Mouse (Mus musculus): Measurements from ENCODE around the gene Tmem33.

Tmem33 gene

DNA sequence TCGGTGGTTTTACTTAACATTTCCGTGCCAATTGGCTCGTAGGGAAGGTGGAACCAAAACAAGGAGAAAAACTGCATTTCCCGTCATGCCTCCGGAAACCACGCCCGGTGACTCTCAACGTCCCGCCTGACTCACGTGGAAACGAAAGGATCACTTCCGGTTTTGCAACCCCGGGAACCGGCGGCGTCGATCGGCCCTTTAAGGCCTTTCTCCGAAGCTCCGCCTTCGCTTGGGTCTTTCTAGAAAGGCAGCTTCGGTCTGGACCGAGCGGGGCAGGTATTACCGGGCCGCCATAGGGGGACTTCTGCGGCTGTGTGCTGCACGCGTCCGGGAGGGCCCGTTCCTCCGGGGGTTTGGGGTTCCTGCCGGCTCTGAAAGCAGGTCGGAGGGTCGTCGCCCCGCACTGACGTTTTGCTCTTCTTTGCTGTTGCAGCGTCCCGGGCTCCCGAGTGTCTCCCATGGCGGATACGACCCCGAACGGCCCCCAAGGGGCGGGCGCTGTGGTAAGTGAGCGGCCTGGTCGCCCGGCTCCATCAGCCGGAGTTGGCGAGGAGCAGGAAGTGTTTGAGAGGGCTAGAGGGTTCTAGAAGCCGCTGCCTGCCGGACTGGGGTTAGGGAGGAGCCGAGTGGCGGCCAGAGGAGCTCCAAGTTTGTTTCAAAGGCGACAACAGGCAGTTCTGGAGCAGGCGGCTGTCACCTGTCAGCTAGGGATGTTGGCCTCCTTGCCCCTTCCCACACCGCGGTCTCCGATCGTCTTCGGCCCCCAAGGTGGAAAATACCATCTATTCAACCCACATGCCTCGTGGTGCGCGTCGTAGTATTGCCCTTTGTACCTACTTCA, at the start of gene Tmem33:
Gene Tmem33, plus strand, starts transcription at position 35 of the 841 bp plus-strand sequence.
- in situ Hi-C loops (cut with MboI, MseI) = no loop called here

DNA sequence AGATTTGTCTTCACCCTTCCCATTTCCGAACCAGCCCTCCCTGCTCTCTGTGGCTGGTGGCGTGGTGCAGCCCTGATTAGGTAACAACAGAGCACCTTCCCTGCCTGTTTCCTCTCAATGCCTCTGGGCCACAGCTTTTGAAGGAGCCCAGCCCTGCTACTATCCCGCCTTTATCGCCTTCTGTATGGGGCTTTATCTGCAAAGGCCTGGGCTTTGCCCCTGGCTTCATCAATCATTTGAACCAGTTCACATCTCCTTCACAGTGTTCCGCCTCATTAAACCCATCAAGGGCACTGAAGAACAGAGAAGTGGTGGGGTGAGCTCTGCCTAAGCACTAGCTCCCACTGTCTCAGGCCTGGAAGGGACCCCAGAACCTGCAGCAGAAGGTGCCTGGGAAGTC, 47.2 kb upstream of the Tmem33 start:
- in situ Hi-C loops (cut with MboI, MseI) = no loop called here

GRCm38 (mm10) chr5:67215121-67216030, 45.0 kb upstream of the Tmem33 start:
- in situ Hi-C loops (cut with MboI, MseI) = no loop called here

- in situ Hi-C loops (cut with MboI, MseI) = no loop called here
These were observed 44.2 kb upstream of the Tmem33 start for GRCm38 (mm10) chr5:67216031-67216778.

DNA sequence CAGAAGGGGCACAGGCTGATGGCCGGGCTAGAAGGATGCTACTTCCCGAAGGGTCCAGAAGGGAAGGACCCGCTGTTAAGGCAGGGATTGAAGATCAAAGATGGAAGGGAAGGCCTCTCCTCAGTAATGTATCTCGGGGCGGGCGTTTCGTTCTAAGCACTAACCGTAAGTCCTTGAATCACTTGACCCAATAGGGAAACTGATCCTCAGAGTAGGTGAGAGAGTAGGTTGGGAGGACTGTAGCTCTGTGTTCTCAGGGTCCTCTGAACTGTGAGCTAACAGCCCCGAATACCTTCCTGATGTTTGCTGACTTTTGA, 43.6 kb upstream of the Tmem33 start:
- in situ Hi-C loops (cut with MboI, MseI) = no loop called here

DNA sequence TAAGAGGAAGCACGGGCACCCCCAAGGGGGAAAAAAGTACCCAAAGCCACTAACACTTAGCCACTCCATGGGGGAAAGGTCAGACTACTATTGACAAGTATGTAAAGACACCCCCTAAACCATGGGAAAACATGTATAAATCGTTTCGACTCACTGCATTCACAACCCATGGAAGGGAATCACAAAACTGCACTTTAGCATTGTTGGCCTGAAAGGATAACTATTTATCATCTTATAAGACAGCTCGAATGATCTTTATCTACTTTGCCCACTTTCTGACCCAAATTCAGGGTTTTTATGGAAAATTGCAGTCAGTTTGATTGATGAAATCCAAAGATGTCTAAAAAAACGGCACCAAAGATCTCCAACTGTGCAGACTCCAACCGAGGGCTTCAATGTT, 38.5 kb upstream of the Tmem33 start:
- in situ Hi-C loops (cut with MboI, MseI) = no loop called here

- in situ Hi-C loops (cut with MboI, MseI) = no loop called here
These were observed 37.6 kb upstream of the Tmem33 start for GRCm38 (mm10) chr5:67222440-67223390.

- in situ Hi-C loops (cut with MboI, MseI) = no loop called here
These were observed 36.8 kb upstream of the Tmem33 start for GRCm38 (mm10) chr5:67223391-67224121.

GRCm38 (mm10) chr5:67224122-67224502, 36.3 kb upstream of the Tmem33 start:
- in situ Hi-C loops (cut with MboI, MseI) = no loop called here

GRCm38 (mm10) chr5:67225758-67226157, 34.6 kb upstream of the Tmem33 start:
- in situ Hi-C loops (cut with MboI, MseI) = no loop called here

- in situ Hi-C loops (cut with MboI, MseI) = no loop called here
These were observed 33.1 kb upstream of the Tmem33 start for GRCm38 (mm10) chr5:67227261-67227660.

DNA sequence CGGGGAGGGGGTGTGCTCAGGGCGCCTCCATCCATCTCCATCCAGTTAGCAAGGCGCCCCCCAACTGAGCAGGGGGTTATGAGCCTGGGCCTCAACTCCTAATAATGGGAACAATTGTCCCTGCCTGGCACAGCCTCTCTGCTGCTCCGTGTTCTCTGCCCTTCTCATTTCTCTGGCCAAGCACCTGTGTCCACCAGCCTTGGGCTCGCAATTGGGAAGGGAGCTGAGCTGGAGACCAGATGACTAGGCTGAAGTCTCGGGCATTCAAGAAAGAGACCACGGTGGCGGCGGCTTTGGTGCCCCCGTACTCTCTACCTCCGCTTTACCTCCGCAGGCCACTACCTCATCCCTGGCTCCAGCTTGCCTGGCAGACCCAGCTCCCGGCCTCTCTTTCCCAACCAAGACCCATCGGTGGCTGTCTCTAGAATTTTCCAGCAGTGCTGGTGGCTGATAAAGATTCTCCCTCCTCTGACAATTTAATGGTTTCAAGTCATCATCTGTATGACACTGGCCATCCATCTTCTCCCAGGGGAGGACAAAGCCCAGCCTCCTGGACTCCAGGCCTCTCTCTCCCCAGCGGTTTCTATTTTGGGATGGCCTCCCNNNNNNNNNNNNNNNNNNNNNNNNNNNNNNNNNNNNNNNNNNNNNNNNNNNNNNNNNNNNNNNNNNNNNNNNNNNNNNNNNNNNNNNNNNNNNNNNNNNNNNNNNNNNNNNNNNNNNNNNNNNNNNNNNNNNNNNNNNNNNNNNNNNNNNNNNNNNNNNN, 32.5 kb upstream of the Tmem33 start:
- in situ Hi-C loops (cut with MboI, MseI) = no loop called here

DNA sequence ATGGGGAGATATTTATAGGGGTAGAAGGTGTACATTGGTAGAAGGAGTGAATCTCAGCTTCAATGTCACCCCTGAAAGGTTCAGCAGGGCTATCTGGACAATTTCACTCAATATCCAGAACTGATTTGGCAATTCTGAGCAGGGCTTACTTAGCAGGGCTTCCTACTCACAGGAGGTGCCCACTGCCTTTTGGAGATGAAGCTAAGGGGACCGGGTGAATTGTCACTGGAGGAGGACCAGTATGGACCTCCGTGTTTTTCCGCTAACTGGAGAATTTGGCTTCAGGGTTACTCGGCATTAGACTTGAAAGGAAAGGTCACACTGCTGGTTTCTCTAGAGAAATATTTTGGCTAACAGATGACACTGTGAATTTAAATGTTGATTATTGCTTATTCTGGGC, 25.7 kb upstream of the Tmem33 start:
- in situ Hi-C loops (cut with MboI, MseI) = loop anchor here (5.0 kb wide), 1 partner anchor 187 kb away; no protein-coding TSS in a partner anchor

- in situ Hi-C loops (cut with MboI, MseI) = loop anchor here in 1 of 2 experiments (5.0 kb wide), 1 partner anchor 188 kb away; no protein-coding TSS in a partner anchor
These were observed 24.9 kb upstream of the Tmem33 start for GRCm38 (mm10) chr5:67235462-67235861.

DNA sequence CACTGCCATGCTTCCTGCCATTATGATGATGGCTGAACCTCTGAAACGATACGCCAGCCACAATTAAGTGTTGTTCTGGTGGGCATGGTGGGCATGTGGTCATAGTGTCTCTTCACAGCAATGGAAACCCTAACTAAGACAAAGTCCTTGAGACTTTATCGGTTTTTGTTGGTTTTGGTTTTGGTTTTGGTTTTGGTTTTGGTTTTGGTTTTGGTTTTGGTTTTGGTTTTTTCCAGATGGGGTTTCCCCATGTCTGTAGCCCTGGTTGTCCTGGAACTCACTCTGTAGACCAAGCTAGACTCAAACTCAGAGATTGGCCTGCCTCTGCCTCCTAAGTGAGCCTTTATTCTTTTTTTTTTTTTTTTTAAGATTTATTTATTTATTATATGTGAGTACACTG, 23.8 kb upstream of the Tmem33 start:
- in situ Hi-C loops (cut with MboI, MseI) = loop anchor here in 1 of 2 experiments (5.0 kb wide), 1 partner anchor 189 kb away; no protein-coding TSS in a partner anchor

- in situ Hi-C loops (cut with MboI, MseI) = loop anchor here in 1 of 2 experiments (5.0 kb wide), 1 partner anchor 191 kb away; no protein-coding TSS in a partner anchor
These were observed 22.1 kb upstream of the Tmem33 start for GRCm38 (mm10) chr5:67238303-67238702.

GRCm38 (mm10) chr5:67241713-67242112, 18.7 kb upstream of the Tmem33 start:
- in situ Hi-C loops (cut with MboI, MseI) = no loop called here

DNA sequence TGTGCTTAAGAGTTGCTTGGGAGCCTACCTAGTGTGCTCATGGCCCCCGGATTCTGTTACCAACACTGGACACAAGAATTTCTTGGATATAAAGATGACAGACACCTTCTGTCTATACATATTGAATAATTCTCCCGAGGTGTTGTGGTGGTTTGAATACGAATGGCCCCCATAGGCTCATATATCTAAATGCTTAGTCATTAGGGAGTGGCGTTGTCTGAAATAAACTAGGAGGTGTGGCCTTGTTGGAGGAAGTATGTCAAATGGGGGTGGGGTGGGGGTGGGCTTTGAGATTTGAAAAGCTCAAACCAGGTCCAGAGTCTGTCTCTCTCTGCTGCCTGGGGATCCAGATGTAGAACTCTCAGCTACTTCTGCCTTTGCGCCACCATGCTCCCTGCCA, 17.1 kb upstream of the Tmem33 start:
- in situ Hi-C loops (cut with MboI, MseI) = no loop called here

- in situ Hi-C loops (cut with MboI, MseI) = no loop called here
These were observed 8.1 kb upstream of the Tmem33 start for GRCm38 (mm10) chr5:67252261-67252660.
